In the genomic region with DNA sequence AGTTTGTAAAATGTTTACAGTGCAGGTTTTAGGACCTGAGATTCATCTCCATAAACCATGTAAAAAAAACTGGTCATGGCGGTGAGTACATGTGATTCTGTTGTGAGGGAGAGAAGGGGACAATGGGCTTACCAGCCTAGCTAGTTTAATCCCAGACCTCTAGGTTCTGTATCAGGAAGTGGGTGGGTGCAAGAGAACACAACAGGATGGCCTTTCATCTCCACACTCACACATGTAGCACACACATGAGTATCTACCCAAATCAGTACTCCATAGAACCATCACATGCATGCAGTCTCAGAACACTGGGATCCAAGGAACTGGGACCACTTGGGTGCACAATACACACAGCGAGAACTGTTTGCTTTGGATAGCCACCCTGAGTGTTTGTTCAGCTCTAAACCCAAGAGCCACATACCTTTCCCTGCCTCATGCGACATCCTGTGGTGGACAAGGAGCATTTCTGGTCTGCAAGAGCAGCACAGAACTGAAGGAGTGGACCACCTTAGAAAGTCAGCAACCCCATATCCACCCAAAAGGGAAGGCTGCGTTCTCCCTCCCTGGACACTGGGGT, we compare ENCODE assay signal across 10 mouse cellular contexts.
DNase-seq lines count a peak whose midpoint lies in the region; ATAC-seq and TF ChIP-seq lines count a peak whose summit lies in the region.
"Had no signal": no experiment of that assay in that cellular context is flagged by ENCODE, and none has a peak within 500 bp of the region (broad histone marks: within the 10 kb centered on the region; RNA-seq: fewer than 3 reads in every experiment).

No protein-coding gene starts in this region.

- WGBS in midbrain, postnatal 0 days = 89% methylated on average over 4 of the region's 4 CpGs
- WGBS in midbrain, embryonic 10.5 days = 86% methylated on average over 4 of the region's 4 CpGs
- WGBS in lung, embryonic 16.5 days = 57% methylated on average over 4 of the region's 4 CpGs

- no peak overlapping the region for H3K4me2 ChIP-seq in midbrain, postnatal 0 days (ENCODE audit: low read depth, low read length, poor library complexity, severe bottlenecking)
- H3K4me2 ChIP-seq in lung, embryonic 16.5 days (ENCODE audit: low read depth, low read length) = no peak overlapping the region
- H3K4me2 ChIP-seq: heart, embryonic 15.5 days; midbrain, embryonic 13.5 days had no signal

- DNase-seq in midbrain, postnatal 0 days (ENCODE audit: low spot score) = no peak
- DNase-seq in midbrain, embryonic 10.5 days (ENCODE audit: low spot score) = no peak
- DNase-seq in thymus, postnatal 4 days = peak; percentile 34
- DNase-seq in urinary bladder, postnatal 36 days (ENCODE audit: low spot score in 2 of 2) = no peak
- no peak for DNase-seq in adrenal gland, adult 8-10 months
- DNase-seq: kidney, adult 11 months had no signal

- no peaks in the 10 kb centered on the region for H3K36me3 ChIP-seq in midbrain, postnatal 0 days (ENCODE audit: insufficient read depth, low read length)
- 0 out of 2 replicates have a peak, but pooled peaks cover 3% of the 10 kb centered on the region for H3K36me3 ChIP-seq in midbrain, embryonic 10.5 days
- H3K36me3 ChIP-seq in lung, embryonic 16.5 days (ENCODE audit: control insufficient read depth, insufficient read depth, low read length) = no peaks in the 10 kb centered on the region
- H3K36me3 ChIP-seq: heart, embryonic 15.5 days; midbrain, embryonic 13.5 days had no signal

- H3K9me3 ChIP-seq in midbrain, postnatal 0 days (ENCODE audit: low read length) = no peaks in the 10 kb centered on the region
- no peaks in the 10 kb centered on the region for H3K9me3 ChIP-seq in midbrain, embryonic 10.5 days (replicated peaks)
- H3K9me3 ChIP-seq in lung, embryonic 16.5 days (ENCODE audit: control insufficient read depth, low read length) = no peaks in the 10 kb centered on the region
- H3K9me3 ChIP-seq: heart, embryonic 15.5 days; midbrain, embryonic 13.5 days had no signal

- ATAC-seq in midbrain, postnatal 0 days (ENCODE audit: low FRiP score) = no peak
- ATAC-seq in inflammation-experienced regulatory T-cells, adult 6 months = peak; percentile 79
- ATAC-seq in lung, embryonic 16.5 days (ENCODE audit: low read depth) = peak; percentile 84
- ATAC-seq: midbrain, embryonic 13.5 days had no signal

- no peak overlapping the region for H3K27ac ChIP-seq in midbrain, postnatal 0 days (ENCODE audit: low read depth, low read length)
- H3K27ac ChIP-seq in midbrain, embryonic 10.5 days (replicated peaks) = no peak overlapping the region
- no peak overlapping the region for H3K27ac ChIP-seq in lung, embryonic 16.5 days (ENCODE audit: low read length)
- H3K27ac ChIP-seq: heart, embryonic 15.5 days had no signal

- no peaks in the 10 kb centered on the region for H3K4me1 ChIP-seq in midbrain, postnatal 0 days (ENCODE audit: insufficient read depth, low read length)
- H3K4me1 ChIP-seq in midbrain, embryonic 10.5 days = peaks cover 26% of the 10 kb centered on the region
- H3K4me1 ChIP-seq in lung, embryonic 16.5 days (replicated peaks; ENCODE audit: control insufficient read depth, insufficient read depth, low read length) = peaks cover 21% of the 10 kb centered on the region

- 0 out of 2 replicates have a peak, but pooled peaks have one; percentile 20 for TF ChIP-seq CTCF in midbrain, postnatal 0 days (IDR thresholded peaks at IDR 0.05)

- no peaks in the 10 kb centered on the region for H3K27me3 ChIP-seq in midbrain, postnatal 0 days (ENCODE audit: insufficient read depth, low read length)
- no peaks in the 10 kb centered on the region for H3K27me3 ChIP-seq in midbrain, embryonic 10.5 days (ENCODE audit: low read depth, poor library complexity, severe bottlenecking)
- H3K27me3 ChIP-seq in lung, embryonic 16.5 days (ENCODE audit: control insufficient read depth, insufficient read depth, low read depth, low read length) = no peaks in the 10 kb centered on the region
- H3K27me3 ChIP-seq: heart, embryonic 15.5 days; midbrain, embryonic 13.5 days had no signal

- no peak overlapping the region for H3K9ac ChIP-seq in midbrain, postnatal 0 days (replicated peaks; ENCODE audit: low read length, poor library complexity, severe bottlenecking)
- H3K9ac ChIP-seq in lung, embryonic 16.5 days (ENCODE audit: low read length) = no peak overlapping the region
- H3K9ac ChIP-seq: heart, embryonic 15.5 days; midbrain, embryonic 13.5 days had no signal

- H3K4me3 ChIP-seq in midbrain, postnatal 0 days (ENCODE audit: low read depth, low read length) = no peak overlapping the region
- H3K4me3 ChIP-seq in midbrain, embryonic 10.5 days = no peak overlapping the region
- no peak overlapping the region for H3K4me3 ChIP-seq in lung, embryonic 16.5 days (ENCODE audit: low read length)
- H3K4me3 ChIP-seq: heart, embryonic 15.5 days; midbrain, embryonic 13.5 days had no signal
